Mouse (Mus musculus) liver, postnatal 0 days (tissue): Measurements from ENCODE around the gene Cep126. TPM values are rescaled to one million over a fixed set of nuclear protein-coding genes. Genes with fewer than 3 reads are reported as not detected.

Experiments
- ATAC-seq: fragments of 200-750 bp; cut with Nextera tagmentation; 2 replicates; pipeline ENCODE4 v1.8.0; 2017; ENCODE audit warnings: mild to moderate bottlenecking, moderate library complexity
- DNase-seq: peaks from one replicate; pipeline ENCODE4 v3.0.0-alpha.2; 2016
- H3K27ac ChIP-seq: fragments of 300-500 bp; sonication (generic); 2 replicates; pipeline ENCODE4 v1.5.1; 2014; ENCODE audit warnings: antibody characterized with exemption, moderate library complexity, mild to moderate bottlenecking, low read depth
- H3K27me3 ChIP-seq: fragments of 300-500 bp; sonication (generic); 2 replicates; pipeline ENCODE4 v1.6.1; 2014; ENCODE audit warnings: low read length, control low read depth, mixed read lengths; ENCODE audit not compliant: insufficient read depth
- H3K36me3 ChIP-seq: fragments of 300-500 bp; sonication (generic); replicated peaks from 2 replicates; pipeline ENCODE4 v1.6.1; 2014; ENCODE audit warnings: mild to moderate bottlenecking, control low read depth, low read length, moderate library complexity, mixed read lengths; ENCODE audit not compliant: insufficient read depth
- H3K4me1 ChIP-seq: fragments of 300-500 bp; sonication (generic); 2 replicates; pipeline ENCODE4 v1.6.1; 2014; ENCODE audit warnings: antibody characterized with exemption, mild to moderate bottlenecking, control low read depth; ENCODE audit not compliant: insufficient read depth
- H3K4me2 ChIP-seq: fragments of 300-500 bp; sonication (generic); 2 replicates; pipeline ENCODE4 v1.6.1; 2014; ENCODE audit warnings: low read depth, mild to moderate bottlenecking, low read length, moderate library complexity, mixed read lengths
- H3K4me3 ChIP-seq: fragments of 300-500 bp; sonication (generic); 2 replicates; pipeline ENCODE4 v1.5.1; 2014; ENCODE audit warnings: low read depth, low read length
- H3K9ac ChIP-seq: fragments of 300-500 bp; sonication (generic); replicated peaks from 2 replicates; pipeline ENCODE4 v1.6.1; 2014; ENCODE audit warnings: mild to moderate bottlenecking, moderate library complexity
- H3K9me3 ChIP-seq: fragments of 300-500 bp; sonication (generic); 2 replicates; pipeline ENCODE4 v1.6.1; 2016; ENCODE audit warnings: mild to moderate bottlenecking, control low read depth, low read length, mixed read lengths
- CTCF ChIP-seq: sonication (generic); IDR thresholded peaks from 2 replicates; pipeline ENCODE4 v1.5.1; 2016; ENCODE audit warnings: antibody characterized with exemption, low read depth
- EP300 ChIP-seq: IDR thresholded peaks from 2 replicates; pipeline ENCODE4 v1.6.1; 2016; ENCODE audit warnings: antibody characterized with exemption, low read depth, mild to moderate bottlenecking
- WGBS: fragments of 180-500 bp; shearing (Covaris S2); extraction: QIAGEN DNeasy Blood & Tissue Kit; methylation state at CpG from one replicate; pipeline ENCODE4 v1.1.7; 2014; ENCODE audit not compliant: insufficient replicate concordance; 5-methylcytosine and 5-hydroxymethylcytosine counted together
- polyA plus RNA-seq: library from polyadenylated mRNA; unstranded; fragments of >200 nt; fragmentation: Nextera tagmentation; extraction: Ambion mirVana; gene quantifications from 2 replicates; pipeline ENCODE4 v1.2.1, GENCODE M21; 2015

The Cep126 gene
- polyA plus RNA-seq, 1 experiment from 2014 or later: 0.12 TPM

DNA sequence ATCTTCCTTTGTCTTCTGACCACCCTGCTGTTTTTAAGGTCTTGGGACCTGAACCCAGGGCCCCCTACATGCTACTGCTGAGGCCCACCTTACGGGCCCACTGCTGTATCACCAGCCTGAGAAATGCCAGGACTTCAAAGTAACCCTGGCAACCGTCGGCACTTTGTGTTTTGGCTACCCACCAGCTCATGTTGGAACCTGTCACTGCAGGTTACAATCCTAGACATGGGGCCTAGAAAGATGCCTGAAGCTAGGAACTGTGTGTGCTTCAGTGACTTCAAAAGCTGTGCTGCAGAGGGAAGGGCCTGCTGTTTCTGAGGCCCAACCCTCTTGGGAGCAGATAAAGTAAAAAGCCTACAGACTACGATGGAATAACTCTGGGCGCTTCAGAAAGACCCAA lies 101.2 kb downstream of the Cep126 start:
- ATAC-seq (no peak), DNase-seq (no peak)
- Histone ChIP-seq H3K9ac (no peak overlapping the region), H3K27me3 (no peaks in the 10 kb centered on the region), H3K36me3 (no peaks in the 10 kb centered on the region), H3K4me3 (no peak overlapping the region), H3K4me1 (peaks cover 2% of the 10 kb centered on the region; the same call in 1 of the 2 replicates), H3K27ac (no peak overlapping the region), H3K4me2 (no peak overlapping the region), H3K9me3 (no peaks in the 10 kb centered on the region)
- 75% methylated on average over 5 of the region's 5 CpGs for WGBS
- no peak for TF ChIP-seq EP300
- no peak for TF ChIP-seq CTCF

Other genes starting within 250 kb of the Cep126 start
- 4.3 and 4.8 TPM in 2 replicates for gene Yap1, start 129.7 kb downstream of the Cep126 start, polyA plus RNA-seq
- 0.58 and 0.90 TPM in 2 replicates for gene Cfap300, start 91.5 kb downstream of the Cep126 start, polyA plus RNA-seq